Mouse (Mus musculus) heart, embryonic 15.5 days (tissue): ENCODE data around the gene Itga9. TPM values are rescaled to one million over a fixed set of nuclear protein-coding genes. Genes with fewer than 3 reads are reported as not detected.

ENCODE experiments used
- ATAC-seq: fragments of 200-750 bp; cut with Nextera tagmentation; replicated peaks from 2 replicates; pipeline ENCODE4 v1.8.0; 2017; ENCODE audit warnings: low read depth, moderate TSS enrichment; ENCODE audit not compliant: insufficient number of reproducible peaks, insufficient read depth, low FRiP score
- H3K27ac ChIP-seq: fragments of 300-500 bp; sonication (generic); 2 replicates; pipeline ENCODE4 v1.5.1; 2015; ENCODE audit warnings: mild to moderate bottlenecking, inconsistent platforms
- H3K27me3 ChIP-seq: fragments of 300-500 bp; sonication (generic); 2 replicates; pipeline ENCODE4 v1.6.1; 2015; ENCODE audit warnings: inconsistent platforms
- H3K36me3 ChIP-seq: fragments of 300-500 bp; sonication (generic); 2 replicates; pipeline ENCODE4 v1.6.1; 2015; ENCODE audit warnings: mild to moderate bottlenecking, inconsistent platforms
- H3K4me1 ChIP-seq: fragments of 300-500 bp; sonication (generic); replicated peaks from 2 replicates; pipeline ENCODE4 v1.6.1; 2015; ENCODE audit warnings: inconsistent platforms
- H3K4me2 ChIP-seq: fragments of 300-500 bp; sonication (generic); 2 replicates; pipeline ENCODE4 v1.6.1; 2015; ENCODE audit warnings: inconsistent platforms, mild to moderate bottlenecking, moderate library complexity
- H3K4me3 ChIP-seq: fragments of 300-500 bp; sonication (generic); 2 replicates; pipeline ENCODE4 v1.5.1; 2015; ENCODE audit warnings: mild to moderate bottlenecking, inconsistent platforms
- H3K9ac ChIP-seq: fragments of 300-500 bp; sonication (generic); 2 replicates; pipeline ENCODE4 v1.6.1; 2015; ENCODE audit warnings: mild to moderate bottlenecking, inconsistent platforms
- H3K9me3 ChIP-seq: fragments of 300-500 bp; sonication (generic); replicated peaks from 2 replicates; pipeline ENCODE4 v1.6.1; 2016; ENCODE audit warnings: inconsistent platforms
- WGBS: fragments of 180-500 bp; shearing (Covaris S2); methylation state at CpG from one replicate; pipeline ENCODE4 v1.1.7; 2015; ENCODE audit warnings: mixed read lengths; 5-methylcytosine and 5-hydroxymethylcytosine counted together
- polyA plus RNA-seq: library from polyadenylated mRNA; unstranded; fragments of >200 nt; fragmentation: Nextera tagmentation; extraction: Ambion mirVana; gene quantifications from 2 replicates; pipeline ENCODE4 v1.2.1, GENCODE M21; 2015

Gene Itga9
- polyA plus RNA-seq, 1 experiment from 2014 or later = 12.0 TPM

DNA sequence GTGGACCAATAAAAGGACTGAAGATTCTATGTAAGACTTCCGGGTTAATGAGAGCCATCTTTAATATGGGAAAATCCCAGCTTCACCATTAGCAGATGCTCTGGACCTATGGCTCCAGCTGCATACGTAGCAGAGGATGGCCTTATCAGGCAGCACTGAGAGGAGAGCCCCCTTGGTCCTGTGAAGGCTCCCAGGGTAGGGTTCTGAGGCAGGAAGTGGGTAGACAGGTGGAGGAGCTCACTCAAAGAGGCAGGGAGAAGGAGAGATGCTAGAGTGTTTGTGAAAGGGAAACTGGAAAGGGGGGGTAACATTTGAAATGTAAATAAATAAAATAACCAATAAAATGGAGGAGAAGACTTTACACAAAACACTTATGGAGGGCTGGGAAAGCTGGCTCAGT lies 145.9 kb downstream of the Itga9 start:
- H3K4me3 ChIP-seq = no peak overlapping the region
- H3K4me1 ChIP-seq = no peaks in the 10 kb centered on the region
- H3K4me2 ChIP-seq = no peak overlapping the region
- no peaks in the 10 kb centered on the region for H3K36me3 ChIP-seq
- no peak overlapping the region for H3K9ac ChIP-seq
- WGBS = 89% methylated on average over 2 of the region's 2 CpGs
- no peaks in the 10 kb centered on the region for H3K9me3 ChIP-seq
- ATAC-seq = no peak
- no peak overlapping the region for H3K27ac ChIP-seq
- no peaks in the 10 kb centered on the region for H3K27me3 ChIP-seq

GRCm38 (mm10) chr9:118759462-118759861 lies 153.0 kb downstream of the Itga9 start:
- 52% methylated on average over 4 of the region's 4 CpGs for WGBS
- H3K27ac ChIP-seq = no peak overlapping the region
- H3K27me3 ChIP-seq = no peaks in the 10 kb centered on the region
- no peak overlapping the region for H3K4me2 ChIP-seq
- no peak overlapping the region for H3K9ac ChIP-seq
- H3K4me3 ChIP-seq = no peak overlapping the region
- H3K4me1 ChIP-seq = peaks cover 25% of the 10 kb centered on the region
- H3K36me3 ChIP-seq = no peaks in the 10 kb centered on the region
- no peaks in the 10 kb centered on the region for H3K9me3 ChIP-seq
- no peak for ATAC-seq

DNA sequence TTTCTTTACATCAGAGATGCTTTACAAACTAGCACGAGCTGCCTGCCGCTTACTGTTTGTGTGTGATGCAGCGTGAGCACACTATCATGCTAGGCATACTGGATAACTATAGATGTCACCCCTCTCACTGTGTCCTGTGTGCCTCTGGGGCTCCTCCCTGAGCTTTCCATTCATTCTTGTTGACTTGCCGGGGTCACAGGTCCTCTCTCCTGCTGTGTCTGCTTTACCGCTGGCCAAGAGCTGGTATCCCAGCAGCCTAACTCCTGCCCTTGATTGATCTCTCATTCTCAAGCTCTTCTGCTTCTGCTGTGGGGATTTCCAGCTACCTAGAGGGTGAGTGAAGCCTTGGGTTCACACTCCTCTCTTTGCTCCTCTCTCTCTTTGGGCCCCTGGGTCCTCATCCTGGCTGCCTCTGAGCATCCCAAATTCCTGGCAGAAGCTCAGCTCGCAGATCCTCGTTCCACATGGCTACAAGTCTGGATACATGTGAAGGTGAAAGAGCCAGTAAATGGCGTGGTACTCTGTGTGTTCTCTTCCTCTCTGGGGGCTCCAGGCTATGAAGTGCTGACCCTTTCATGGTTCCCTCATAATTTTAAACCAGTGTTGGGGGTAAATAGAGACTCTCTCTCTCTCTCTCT lies 155.6 kb downstream of the Itga9 start:
- no peak for ATAC-seq
- 0 out of 2 replicates have a peak overlapping the region, but pooled peaks have one; percentile 25 for H3K27ac ChIP-seq

DNA sequence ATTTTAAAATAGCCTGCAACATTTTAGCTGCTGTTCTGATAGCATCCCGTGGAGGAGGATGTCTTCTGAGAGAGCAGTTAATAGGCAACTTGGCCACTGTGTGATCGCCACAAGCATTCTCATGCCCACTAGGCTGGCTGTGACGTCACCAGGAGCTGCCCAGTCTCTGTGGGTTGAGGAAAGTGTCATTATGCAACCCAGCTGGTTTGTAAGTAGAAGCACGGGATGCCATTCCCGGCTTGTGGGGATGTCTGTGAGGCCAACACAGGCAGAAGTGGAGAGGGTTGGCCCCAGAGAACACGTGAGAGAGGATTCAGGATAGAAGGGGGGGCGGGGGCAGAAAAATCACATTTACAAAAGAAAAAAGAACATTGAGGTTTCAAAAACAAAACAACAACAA lies 156.3 kb downstream of the Itga9 start:
- WGBS = 33% methylated on average over 7 of the region's 7 CpGs
- Histone ChIP-seq H3K36me3 (no peaks in the 10 kb centered on the region), H3K4me3 (no peak overlapping the region), H3K9ac (no peak overlapping the region), H3K9me3 (no peaks in the 10 kb centered on the region), H3K4me1 (peaks cover 33% of the 10 kb centered on the region), H3K27me3 (no peaks in the 10 kb centered on the region), H3K27ac (peak overlapping the region; percentile 25; the same call in 1 of the 2 replicates), H3K4me2 (no peak overlapping the region)
- no peak for ATAC-seq

More for the DNA sequence above, 155.6 kb downstream of the Itga9 start:
- 64% methylated on average over 8 of the region's 8 CpGs for WGBS
- H3K4me1 ChIP-seq = peaks cover 33% of the 10 kb centered on the region
- no peak overlapping the region for H3K4me3 ChIP-seq
- H3K9ac ChIP-seq = no peak overlapping the region
- H3K36me3 ChIP-seq = no peaks in the 10 kb centered on the region
- H3K9me3 ChIP-seq = no peaks in the 10 kb centered on the region
- no peaks in the 10 kb centered on the region for H3K27me3 ChIP-seq
- H3K4me2 ChIP-seq = no peak overlapping the region

GRCm38 (mm10) chr9:118763203-118763602 lies 156.7 kb downstream of the Itga9 start:
- no peak for ATAC-seq
- Histone ChIP-seq H3K4me2 (no peak overlapping the region), H3K9ac (no peak overlapping the region), H3K36me3 (no peaks in the 10 kb centered on the region), H3K27ac (no peak overlapping the region; the same call in 1 of the 2 replicates), H3K9me3 (no peaks in the 10 kb centered on the region), H3K27me3 (no peaks in the 10 kb centered on the region), H3K4me3 (no peak overlapping the region), H3K4me1 (peaks cover 33% of the 10 kb centered on the region)
- 76% methylated on average over 4 of the region's 4 CpGs for WGBS

DNA sequence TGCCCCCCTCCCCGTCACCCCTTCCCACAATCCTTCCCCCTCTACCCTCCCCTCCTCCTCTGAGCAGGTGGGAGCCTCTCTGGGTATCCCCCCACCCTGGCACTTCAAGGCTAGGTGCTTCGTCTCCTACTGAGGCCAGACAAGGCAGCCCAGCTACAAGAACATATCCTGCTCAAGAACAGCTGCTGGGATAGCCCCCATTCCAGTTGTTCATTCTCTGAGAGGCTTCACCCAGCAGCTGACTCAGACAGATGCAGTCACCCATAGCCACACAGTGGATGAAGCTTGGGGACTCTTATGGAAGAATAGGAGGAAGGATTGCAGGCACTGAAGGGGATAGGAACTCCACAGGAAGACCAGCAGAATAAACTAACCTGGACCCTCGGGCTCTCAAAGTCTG lies 157.2 kb downstream of the Itga9 start:
- no peaks in the 10 kb centered on the region for H3K9me3 ChIP-seq
- no peaks in the 10 kb centered on the region for H3K27me3 ChIP-seq
- H3K4me3 ChIP-seq = no peak overlapping the region
- no peaks in the 10 kb centered on the region for H3K36me3 ChIP-seq
- peaks cover 33% of the 10 kb centered on the region for H3K4me1 ChIP-seq
- 87% methylated on average over 3 of the region's 3 CpGs for WGBS
- H3K4me2 ChIP-seq = no peak overlapping the region
- no peak overlapping the region for H3K27ac ChIP-seq
- no peak for ATAC-seq
- H3K9ac ChIP-seq = no peak overlapping the region

DNA sequence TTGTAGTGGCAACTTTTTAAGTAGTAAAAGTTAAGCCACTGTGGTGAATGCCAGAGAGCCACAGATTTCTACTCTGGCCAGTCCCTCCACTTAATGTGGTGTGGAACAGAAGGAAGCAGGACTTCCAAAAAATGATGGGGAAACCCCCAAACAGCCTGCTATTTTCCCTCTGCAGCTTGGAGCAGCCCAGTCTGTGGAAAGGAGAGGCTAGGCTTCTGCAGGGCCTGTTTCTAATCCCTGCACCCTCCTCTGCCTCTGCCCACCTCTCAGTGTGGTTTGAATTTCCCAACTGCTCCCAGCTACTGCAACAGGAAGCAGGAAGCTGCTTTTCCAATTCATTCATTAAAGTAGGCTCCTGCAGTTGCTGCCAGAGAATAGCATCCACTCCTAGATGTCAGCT lies 158.6 kb downstream of the Itga9 start:
- Histone ChIP-seq H3K9me3 (no peaks in the 10 kb centered on the region), H3K4me1 (peaks cover 31% of the 10 kb centered on the region), H3K9ac (no peak overlapping the region), H3K36me3 (no peaks in the 10 kb centered on the region), H3K27ac (no peak overlapping the region), H3K4me2 (no peak overlapping the region), H3K27me3 (no peaks in the 10 kb centered on the region), H3K4me3 (no peak overlapping the region)
- no peak for ATAC-seq

- no peak overlapping the region for H3K9ac ChIP-seq
- H3K4me2 ChIP-seq = no peak overlapping the region
- no peaks in the 10 kb centered on the region for H3K36me3 ChIP-seq
- 75% methylated on average over 7 of the region's 7 CpGs for WGBS
- no peak overlapping the region for H3K4me3 ChIP-seq
- peaks cover 28% of the 10 kb centered on the region for H3K4me1 ChIP-seq
- no peaks in the 10 kb centered on the region for H3K27me3 ChIP-seq
- no peak for ATAC-seq
- no peaks in the 10 kb centered on the region for H3K9me3 ChIP-seq
- H3K27ac ChIP-seq = no peak overlapping the region
Measured at GRCm38 (mm10) chr9:118767008-118767407, 160.5 kb downstream of the Itga9 start.

GRCm38 (mm10) chr9:118768596-118768995 lies 162.1 kb downstream of the Itga9 start:
- no peak overlapping the region for H3K4me2 ChIP-seq
- H3K4me3 ChIP-seq = no peak overlapping the region
- H3K9ac ChIP-seq = no peak overlapping the region
- no peaks in the 10 kb centered on the region for H3K36me3 ChIP-seq
- no peak overlapping the region for H3K27ac ChIP-seq
- WGBS = 60% methylated on average over 4 of the region's 4 CpGs
- H3K9me3 ChIP-seq = no peaks in the 10 kb centered on the region
- peaks cover 15% of the 10 kb centered on the region for H3K4me1 ChIP-seq
- no peak for ATAC-seq
- H3K27me3 ChIP-seq = no peaks in the 10 kb centered on the region

DNA sequence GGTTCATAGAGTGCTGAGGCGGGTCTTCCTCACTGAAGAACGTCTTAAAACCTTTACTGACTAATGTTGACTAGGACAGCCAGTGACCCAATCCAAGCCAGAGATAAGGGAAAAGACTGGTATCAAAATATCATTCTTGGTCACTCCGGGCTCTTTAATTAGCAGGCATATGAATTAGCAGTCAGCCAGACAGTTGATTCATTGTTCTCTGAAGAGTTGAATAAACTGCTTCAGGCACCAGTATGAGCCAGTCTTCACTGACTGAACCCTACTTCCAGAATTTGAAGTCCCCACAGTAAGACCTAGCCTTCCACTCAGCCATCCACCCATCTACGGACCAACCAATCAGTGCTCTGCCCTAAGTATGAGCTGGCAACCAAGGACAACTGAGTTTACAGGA lies 163.9 kb downstream of the Itga9 start:
- H3K27me3 ChIP-seq = no peaks in the 10 kb centered on the region
- H3K4me1 ChIP-seq = 0 out of 2 replicates have a peak, but pooled peaks cover 3% of the 10 kb centered on the region
- H3K4me3 ChIP-seq = no peak overlapping the region
- no peaks in the 10 kb centered on the region for H3K36me3 ChIP-seq
- H3K27ac ChIP-seq = no peak overlapping the region
- no peak overlapping the region for H3K4me2 ChIP-seq
- 80% methylated on average over 4 of the region's 4 CpGs for WGBS
- no peaks in the 10 kb centered on the region for H3K9me3 ChIP-seq
- H3K9ac ChIP-seq = no peak overlapping the region
- ATAC-seq = no peak

DNA sequence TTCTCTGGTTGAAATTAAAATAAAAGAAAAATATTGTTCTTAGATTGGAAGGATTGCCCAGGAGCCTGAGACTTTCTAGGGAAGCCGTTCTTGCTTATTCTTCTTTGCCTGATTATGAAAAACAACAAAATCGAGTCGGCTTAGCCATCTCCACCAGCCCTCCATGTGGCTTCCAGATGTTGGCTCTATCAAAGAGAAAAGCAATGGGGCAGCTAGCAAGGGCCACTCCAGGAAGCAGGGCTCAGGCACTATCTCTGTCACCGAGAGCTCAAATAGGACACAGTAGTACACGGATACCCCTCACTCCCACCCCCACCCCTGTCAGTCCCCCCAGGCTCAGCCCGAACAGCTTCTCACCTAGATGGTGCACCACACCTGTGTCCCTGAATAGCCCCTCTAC lies 168.2 kb downstream of the Itga9 start:
- Histone ChIP-seq H3K4me3 (no peak overlapping the region), H3K9ac (no peak overlapping the region), H3K27me3 (no peaks in the 10 kb centered on the region), H3K4me1 (peaks cover 6% of the 10 kb centered on the region), H3K36me3 (no peaks in the 10 kb centered on the region; the same call in 1 of the 2 replicates), H3K4me2 (no peak overlapping the region), H3K9me3 (no peaks in the 10 kb centered on the region), H3K27ac (no peak overlapping the region)
- WGBS = 56% methylated on average over 6 of the region's 6 CpGs
- no peak for ATAC-seq

DNA sequence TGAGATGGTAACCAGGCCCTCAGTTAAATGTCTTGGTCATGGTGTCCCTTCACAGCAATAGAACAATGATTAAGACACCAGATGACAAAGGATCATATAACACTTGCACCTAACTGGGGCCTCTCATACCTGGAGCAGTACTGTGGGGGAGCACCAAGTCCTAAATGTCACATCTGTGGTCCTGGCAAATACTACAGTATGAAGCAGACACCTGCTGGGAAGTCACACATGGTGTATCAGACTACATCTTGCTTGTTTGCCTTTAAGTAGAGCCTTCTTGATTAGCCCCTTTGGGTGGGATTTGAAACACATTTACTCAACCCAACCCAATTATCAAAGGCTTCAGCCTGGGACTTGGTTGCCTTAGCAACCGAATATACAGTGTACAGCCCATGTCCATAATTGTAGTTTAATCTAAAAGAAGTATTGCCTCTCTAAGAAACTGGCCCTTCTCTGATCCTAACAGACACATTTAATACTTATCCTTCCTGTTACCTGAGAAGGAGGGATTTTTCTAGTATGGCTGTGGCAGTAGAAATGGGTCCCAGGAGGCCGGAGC lies 170.5 kb downstream of the Itga9 start:
- 89% methylated on average over 2 of the region's 2 CpGs for WGBS

More for the DNA sequence above, 170.5 kb downstream of the Itga9 start:
- no peak overlapping the region for H3K4me2 ChIP-seq
- H3K27me3 ChIP-seq = no peaks in the 10 kb centered on the region
- H3K4me3 ChIP-seq = no peak overlapping the region
- no peak overlapping the region for H3K9ac ChIP-seq
- H3K36me3 ChIP-seq = no peaks in the 10 kb centered on the region; the same call in 1 of the 2 replicates
- no peak for ATAC-seq
- H3K9me3 ChIP-seq = no peaks in the 10 kb centered on the region
- H3K27ac ChIP-seq = no peak overlapping the region
- H3K4me1 ChIP-seq = peaks cover 6% of the 10 kb centered on the region
